Comparison of ENCODE assay signal across 9 mouse cellular contexts in genomic region chr2:34803746-34804145, GRCm38 (mm10). TPM values are rescaled to one million over a fixed set of nuclear protein-coding genes. Genes with fewer than 3 reads are reported as not detected.
DNase-seq lines count a peak whose midpoint lies in the region; ATAC-seq and TF ChIP-seq lines count a peak whose summit lies in the region.
"Had no signal": no experiment of that assay in that cellular context is flagged by ENCODE, and none has a peak within 500 bp of the region (broad histone marks: within the 10 kb centered on the region; RNA-seq: fewer than 3 reads in every experiment).

No protein-coding gene starts in this region.

- TF ChIP-seq CTCF in kidney, postnatal 0 days (IDR thresholded peaks at IDR 0.05; ENCODE audit: low read depth): no peak
- TF ChIP-seq CTCF in embryonic fibroblast, embryonic 13.5 days (IDR thresholded peaks at IDR 0.05; ENCODE audit: borderline replicate concordance, insufficient read depth, low read length): no peak
- TF ChIP-seq CTCF in intestine, postnatal 0 days (IDR thresholded peaks at IDR 0.05; ENCODE audit: low read depth): no peak

- no peak for TF ChIP-seq POLR2A in embryonic fibroblast, embryonic 13.5 days (IDR thresholded peaks at IDR 0.05; ENCODE audit: low read depth, low read length)

- no peak overlapping the region for H3K27ac ChIP-seq in kidney, postnatal 0 days
- H3K27ac ChIP-seq in embryonic fibroblast, embryonic 13.5 days (ENCODE audit: insufficient read depth, low read length): no peak overlapping the region
- H3K27ac ChIP-seq in intestine, postnatal 0 days (ENCODE audit: low read depth, low read length): no peak overlapping the region
- no peak overlapping the region for H3K27ac ChIP-seq in neural tube, embryonic 12.5 days

- H3K9me3 ChIP-seq in kidney, postnatal 0 days (replicated peaks; ENCODE audit: low read length): no peaks in the 10 kb centered on the region
- no peaks in the 10 kb centered on the region for H3K9me3 ChIP-seq in intestine, postnatal 0 days (ENCODE audit: control insufficient read depth)
- no peaks in the 10 kb centered on the region for H3K9me3 ChIP-seq in neural tube, embryonic 12.5 days

- H3K4me3 ChIP-seq in kidney, postnatal 0 days (replicated peaks; ENCODE audit: low read depth, low read length): no peak overlapping the region
- H3K4me3 ChIP-seq in embryonic fibroblast, embryonic 13.5 days (ENCODE audit: insufficient read depth, low read length): peak overlapping the region; percentile 27
- H3K4me3 ChIP-seq in intestine, postnatal 0 days (ENCODE audit: low read depth, low read length): 0 out of 2 replicates have a peak overlapping the region, but pooled peaks have one; percentile 5
- no peak overlapping the region for H3K4me3 ChIP-seq in neural tube, embryonic 12.5 days

- peak overlapping the region; percentile 40; the same call in 1 of the 2 replicates for H3K4me2 ChIP-seq in kidney, postnatal 0 days (ENCODE audit: low read length)
- peak overlapping the region; percentile 61 for H3K4me2 ChIP-seq in intestine, postnatal 0 days (replicated peaks; ENCODE audit: low read depth)
- H3K4me2 ChIP-seq in neural tube, embryonic 12.5 days (replicated peaks): peak overlapping the region; percentile 46

- H3K4me1 ChIP-seq in kidney, postnatal 0 days (replicated peaks; ENCODE audit: insufficient read depth, low read length): peaks cover 7% of the 10 kb centered on the region; the same call in 1 of the 2 replicates
- peaks cover 10% of the 10 kb centered on the region; the same call in 1 of the 2 replicates for H3K4me1 ChIP-seq in embryonic fibroblast, embryonic 13.5 days (ENCODE audit: control insufficient read depth, insufficient read depth, low read length)
- H3K4me1 ChIP-seq in intestine, postnatal 0 days (replicated peaks; ENCODE audit: control insufficient read depth, insufficient read depth, low read length): 0 out of 2 replicates have a peak, but pooled peaks cover 3% of the 10 kb centered on the region
- peaks cover 15% of the 10 kb centered on the region for H3K4me1 ChIP-seq in neural tube, embryonic 12.5 days

- no peak overlapping the region for H3K9ac ChIP-seq in kidney, postnatal 0 days (ENCODE audit: low read depth, low read length)
- H3K9ac ChIP-seq in intestine, postnatal 0 days (ENCODE audit: low read depth, low read length): no peak overlapping the region
- H3K9ac ChIP-seq in neural tube, embryonic 12.5 days: no peak overlapping the region

- H3K27me3 ChIP-seq in kidney, postnatal 0 days (ENCODE audit: insufficient read depth, low read length): no peaks in the 10 kb centered on the region
- H3K27me3 ChIP-seq in intestine, postnatal 0 days (replicated peaks; ENCODE audit: control insufficient read depth, insufficient read depth, low read length): no peaks in the 10 kb centered on the region
- H3K27me3 ChIP-seq in neural tube, embryonic 12.5 days (replicated peaks): no peaks in the 10 kb centered on the region

- 66% methylated on average over 3 of the region's 3 CpGs for WGBS in kidney, postnatal 0 days
- WGBS in intestine, postnatal 0 days: 62% methylated on average over 3 of the region's 3 CpGs
- WGBS in neural tube, embryonic 12.5 days: 69% methylated on average over 3 of the region's 3 CpGs

- intact Hi-C loops in gastrocnemius, postnatal 36 days (cut with DNase I): no loop called here

- ATAC-seq in kidney, postnatal 0 days (replicated peaks; ENCODE audit: low FRiP score, low read depth): no peak
- ATAC-seq in intestine, postnatal 0 days: no peak
- no peak for ATAC-seq in neural tube, embryonic 12.5 days (ENCODE audit: low FRiP score, low read depth)

- DNase-seq in kidney, postnatal 0 days (ENCODE audit: low spot score): no peak
- no peak for DNase-seq in kidney, adult 18-20 months
- DNase-seq in retina, postnatal 1 day: no peak
- no peak for DNase-seq in urinary bladder, postnatal 25 days (ENCODE audit: low spot score)
- no peak for DNase-seq in gastrocnemius, postnatal 36 days
- DNase-seq: lung, postnatal 10 days had no signal

- peaks cover 10% of the 10 kb centered on the region; the same call in 1 of the 2 replicates for H3K36me3 ChIP-seq in kidney, postnatal 0 days (ENCODE audit: insufficient read depth, low read length)
- H3K36me3 ChIP-seq in intestine, postnatal 0 days (ENCODE audit: control insufficient read depth, insufficient read depth): peaks cover 13% of the 10 kb centered on the region
- H3K36me3 ChIP-seq in neural tube, embryonic 12.5 days: peaks cover 12% of the 10 kb centered on the region

RNA-seq across cellular contexts. Expression of gene Rabepk, which starts 4.0 kb away (rescaled TPM):
- 30.8 and 33.3 TPM in 2 replicates for polyA plus RNA-seq in kidney, postnatal 0 days (2015; fragmentation: Nextera tagmentation; extraction: Ambion mirVana)
- polyA plus RNA-seq in embryonic fibroblast, embryonic 13.5 days (2011; ENCODE audit: insufficient read length, low read depth, missing spikeins): 40.7 and 41.3 TPM in 2 replicates
- polyA plus RNA-seq in intestine, postnatal 0 days (2015; fragmentation: Nextera tagmentation; extraction: Ambion mirVana): 19.1 and 19.6 TPM in 2 replicates
- polyA plus RNA-seq in neural tube, embryonic 12.5 days (2016; fragmentation: Nextera tagmentation; extraction: Ambion mirVana): 20.4 and 25.0 TPM in 2 replicates
- 1 to 10 TPM; 7.5 to 8.6 TPM for total RNA-seq in gastrocnemius, postnatal 36 days (2021)

RNA-seq across cellular contexts. Expression of gene Fbxw2, which starts 22.4 kb away (rescaled TPM):
- polyA plus RNA-seq in kidney, postnatal 0 days (2015; fragmentation: Nextera tagmentation; extraction: Ambion mirVana): 61.0 and 65.8 TPM in 2 replicates
- 65.6 and 73.5 TPM in 2 replicates for polyA plus RNA-seq in embryonic fibroblast, embryonic 13.5 days (2011; ENCODE audit: insufficient read length, low read depth, missing spikeins)
- 36.8 and 39.7 TPM in 2 replicates for polyA plus RNA-seq in intestine, postnatal 0 days (2015; fragmentation: Nextera tagmentation; extraction: Ambion mirVana)
- 72.1 and 79.0 TPM in 2 replicates for polyA plus RNA-seq in neural tube, embryonic 12.5 days (2016; fragmentation: Nextera tagmentation; extraction: Ambion mirVana)
- 10 to 100 TPM; 43.9 to 46.6 TPM for total RNA-seq in gastrocnemius, postnatal 36 days (2021)

RNA-seq across cellular contexts. Expression of gene Gm34653, which starts 29.1 kb away (rescaled TPM):
- not detected in 2 replicates for polyA plus RNA-seq in kidney, postnatal 0 days (2015; fragmentation: Nextera tagmentation; extraction: Ambion mirVana)
- not detected in 2 replicates for polyA plus RNA-seq in embryonic fibroblast, embryonic 13.5 days (2011; ENCODE audit: insufficient read length, low read depth, missing spikeins)
- polyA plus RNA-seq in intestine, postnatal 0 days (2015; fragmentation: Nextera tagmentation; extraction: Ambion mirVana): not detected in 2 replicates
- polyA plus RNA-seq in neural tube, embryonic 12.5 days (2016; fragmentation: Nextera tagmentation; extraction: Ambion mirVana): 0.11 TPM in 1 of 2 replicates, not detected in the other
- not detected for total RNA-seq in gastrocnemius, postnatal 36 days (2021)

RNA-seq across cellular contexts. Expression of gene Hspa5, which starts 32.0 kb away (rescaled TPM):
- 688 and 780 TPM in 2 replicates for polyA plus RNA-seq in kidney, postnatal 0 days (2015; fragmentation: Nextera tagmentation; extraction: Ambion mirVana)
- polyA plus RNA-seq in embryonic fibroblast, embryonic 13.5 days (2011; ENCODE audit: insufficient read length, low read depth, missing spikeins): 977 and 1,088 TPM in 2 replicates
- polyA plus RNA-seq in intestine, postnatal 0 days (2015; fragmentation: Nextera tagmentation; extraction: Ambion mirVana): 456 and 457 TPM in 2 replicates
- 638 and 654 TPM in 2 replicates for polyA plus RNA-seq in neural tube, embryonic 12.5 days (2016; fragmentation: Nextera tagmentation; extraction: Ambion mirVana)
- total RNA-seq in gastrocnemius, postnatal 36 days (2021): 100 to 1,000 TPM; 168 to 180 TPM

RNA-seq across cellular contexts. Expression of gene Gapvd1, which starts 48.7 kb away (rescaled TPM):
- polyA plus RNA-seq in kidney, postnatal 0 days (2015; fragmentation: Nextera tagmentation; extraction: Ambion mirVana): 56.6 and 58.7 TPM in 2 replicates
- polyA plus RNA-seq in embryonic fibroblast, embryonic 13.5 days (2011; ENCODE audit: insufficient read length, low read depth, missing spikeins): 75.1 and 80.4 TPM in 2 replicates
- 31.3 and 34.6 TPM in 2 replicates for polyA plus RNA-seq in intestine, postnatal 0 days (2015; fragmentation: Nextera tagmentation; extraction: Ambion mirVana)
- 121 and 125 TPM in 2 replicates for polyA plus RNA-seq in neural tube, embryonic 12.5 days (2016; fragmentation: Nextera tagmentation; extraction: Ambion mirVana)
- total RNA-seq in gastrocnemius, postnatal 36 days (2021): 10 to 100 TPM; 28.7 to 34.7 TPM

Comparison
In these comparisons a context has a peak if more than half of its experiments do, and no peak if none do; other contexts are left out.
1. H3K4me3 ChIP-seq: peak in embryonic fibroblast, embryonic 13.5 days (single experiment) and intestine, postnatal 0 days (single experiment); none in kidney, postnatal 0 days (single experiment) and neural tube, embryonic 12.5 days (single experiment).
2. Peak in every context shown above with its lines, with median percentiles within 50 percentile points of each other: H3K4me2 ChIP-seq.